Mouse (Mus musculus) hindbrain, postnatal 0 days (tissue): ENCODE data around the gene Lrmda. TPM values are rescaled to one million over a fixed set of nuclear protein-coding genes. Genes with fewer than 3 reads are reported as not detected.

Experiments used
- ATAC-seq: fragments of 200-750 bp; cut with Nextera tagmentation; 2 replicates; pipeline ENCODE4 v1.8.0; 2017; ENCODE audit warnings: mild to moderate bottlenecking, moderate TSS enrichment, moderate library complexity
- DNase-seq: peaks from one replicate; pipeline ENCODE4 v3.0.0-alpha.2; 2015; ENCODE audit warnings: low spot score
- H3K27ac ChIP-seq: fragments of 300-500 bp; sonication (generic); 2 replicates; pipeline ENCODE4 v1.5.1; 2014; ENCODE audit warnings: mild to moderate bottlenecking
- H3K27me3 ChIP-seq: fragments of 300-500 bp; sonication (generic); 2 replicates; pipeline ENCODE4 v1.6.1; 2014; ENCODE audit warnings: low read length, mixed read lengths; ENCODE audit not compliant: insufficient read depth
- H3K36me3 ChIP-seq: fragments of 300-500 bp; sonication (generic); 2 replicates; pipeline ENCODE4 v1.6.1; 2014; ENCODE audit warnings: low read length, mixed read lengths; ENCODE audit not compliant: insufficient read depth
- H3K4me1 ChIP-seq: fragments of 300-500 bp; sonication (generic); 2 replicates; pipeline ENCODE4 v1.6.1; 2014; ENCODE audit warnings: antibody characterized with exemption, low read length, mixed read lengths; ENCODE audit not compliant: insufficient read depth
- H3K4me2 ChIP-seq: fragments of 300-500 bp; sonication (generic); 2 replicates; pipeline ENCODE4 v1.6.1; 2014; ENCODE audit warnings: low read depth, mild to moderate bottlenecking, low read length, moderate library complexity, mixed read lengths
- H3K4me3 ChIP-seq: fragments of 300-500 bp; sonication (generic); 2 replicates; pipeline ENCODE4 v1.5.1; 2014; ENCODE audit warnings: low read length
- H3K9ac ChIP-seq: fragments of 300-500 bp; sonication (generic); replicated peaks from 2 replicates; pipeline ENCODE4 v1.6.1; 2014; ENCODE audit warnings: mild to moderate bottlenecking, low read length, moderate library complexity, mixed read lengths
- H3K9me3 ChIP-seq: fragments of 300-500 bp; sonication (generic); 2 replicates; pipeline ENCODE4 v1.6.1; 2016; ENCODE audit warnings: low read length, mixed read lengths
- CTCF ChIP-seq: IDR thresholded peaks from 2 replicates; pipeline ENCODE4 v1.5.1; 2016; ENCODE audit warnings: antibody characterized with exemption, control low read depth, low read depth
- WGBS: fragments of 180-500 bp; shearing (Covaris S2); extraction: QIAGEN DNeasy Blood & Tissue Kit; methylation state at CpG from one replicate; pipeline ENCODE4 v1.1.7; 2014; 5-methylcytosine and 5-hydroxymethylcytosine counted together
- microRNA-seq, 2 experiments: library from miRNA; unstranded; fragments of <30 nt; microRNA quantifications; one replicate each; pipeline ENCODE4; 2016
- polyA plus RNA-seq: library from polyadenylated mRNA; unstranded; fragments of >200 nt; fragmentation: Nextera tagmentation; extraction: Ambion mirVana; gene quantifications from 2 replicates; pipeline ENCODE4 v1.2.1, GENCODE M21; 2015
- total RNA-seq: library from RNA; depleted of rRNA; stranded (reverse); fragments of >200 nt; gene quantifications from 2 replicates; pipeline ENCODE4 v1.2.3, GENCODE M21; 2014; rRNA removed

The Lrmda gene
- total and polyA plus RNA-seq, 2 experiments from 2014 or later, result 0.21 to 0.53 TPM

GRCm38 (mm10) chr14:23095158-23096016 lies 1075.9 kb downstream of the Lrmda start:
- H3K4me2 ChIP-seq, result no peak overlapping the region
- 43% methylated on average over 10 of the region's 10 CpGs for WGBS
- no peaks in the 10 kb centered on the region for H3K36me3 ChIP-seq
- peak overlapping the region; percentile 49 for H3K27ac ChIP-seq
- peaks cover 13% of the 10 kb centered on the region; the same call in 1 of the 2 replicates for H3K4me1 ChIP-seq
- H3K4me3 ChIP-seq, result no peak overlapping the region
- ATAC-seq, result no peak
- no peaks in the 10 kb centered on the region for H3K27me3 ChIP-seq
- no peak for TF ChIP-seq CTCF
- DNase-seq, result peak; percentile 20
- no peak overlapping the region for H3K9ac ChIP-seq
- no peaks in the 10 kb centered on the region for H3K9me3 ChIP-seq

- Histone ChIP-seq H3K36me3 (no peaks in the 10 kb centered on the region), H3K4me3 (no peak overlapping the region), H3K9ac (no peak overlapping the region), H3K27me3 (no peaks in the 10 kb centered on the region), H3K4me2 (no peak overlapping the region), H3K27ac (peak overlapping the region; percentile 49), H3K9me3 (no peaks in the 10 kb centered on the region), H3K4me1 (peaks cover 13% of the 10 kb centered on the region; the same call in 1 of the 2 replicates)
- ATAC-seq, result no peak
- WGBS, result 35% methylated on average over 3 of the region's 3 CpGs
- peak; percentile 9 for DNase-seq
- no peak for TF ChIP-seq CTCF
These were observed 1076.5 kb downstream of the Lrmda start for GRCm38 (mm10) chr14:23096017-23096336.

- no peaks in the 10 kb centered on the region for H3K27me3 ChIP-seq
- no peaks in the 10 kb centered on the region for H3K9me3 ChIP-seq
- TF ChIP-seq CTCF, result no peak
- H3K36me3 ChIP-seq, result no peaks in the 10 kb centered on the region
- no peak overlapping the region for H3K9ac ChIP-seq
- peak; percentile 67; the same call in 1 of the 2 replicates for ATAC-seq
- H3K27ac ChIP-seq, result peak overlapping the region; percentile 49
- DNase-seq, result peak; percentile 43
- no peak overlapping the region for H3K4me3 ChIP-seq
- no peak overlapping the region for H3K4me2 ChIP-seq
- peaks cover 13% of the 10 kb centered on the region; the same call in 1 of the 2 replicates for H3K4me1 ChIP-seq
- 66% methylated on average over 4 of the region's 4 CpGs for WGBS
These were observed 1076.9 kb downstream of the Lrmda start for GRCm38 (mm10) chr14:23096405-23096804.

Small RNA genes within 50 kb of the gene (microRNA-seq; reads per million reads assigned to microRNA genes)
- gene Gm27532, result 0 reads per million in 2 experiments

Other genes starting within 250 kb of the Lrmda start
- gene Vdac2, start 194.5 kb upstream of the Lrmda start, total RNA-seq, result 197 and 223 TPM in 2 replicates
- 323 and 328 TPM in 2 replicates for gene Vdac2, start 194.5 kb upstream of the Lrmda start, polyA plus RNA-seq
- gene Comtd1, start 170.7 kb upstream of the Lrmda start, total RNA-seq, result 37.1 and 47.9 TPM in 2 replicates
- 62.2 and 62.8 TPM in 2 replicates for gene Comtd1, start 170.7 kb upstream of the Lrmda start, polyA plus RNA-seq
- gene Zfp503, start 30.1 kb upstream of the Lrmda start, total RNA-seq, result 25.5 and 25.6 TPM in 2 replicates
- 8.4 and 10.4 TPM in 2 replicates for gene Zfp503, start 30.1 kb upstream of the Lrmda start, polyA plus RNA-seq